Mouse (Mus musculus) brain, embryonic 14.5 days (tissue): ENCODE results near the gene Scrn1.

ENCODE experiments used
- CTCF ChIP-seq: fragments of 200-500 bp; IDR thresholded peaks from 2 replicates; pipeline ENCODE4 v1.5.1; 2012; ENCODE audit warnings: inconsistent platforms, mild to moderate bottlenecking, moderate library complexity, borderline replicate concordance; ENCODE audit not compliant: insufficient read depth, insufficient read length; ENCODE audit errors: extremely low read depth
- POLR2A ChIP-seq: fragments of 200-500 bp; IDR thresholded peaks from 2 replicates; pipeline ENCODE4 v1.6.1; 2012; ENCODE audit warnings: mild to moderate bottlenecking, inconsistent platforms, borderline replicate concordance; ENCODE audit not compliant: poor library complexity, insufficient read depth, insufficient read length, severe bottlenecking; ENCODE audit errors: extremely low read depth

GRCm38 (mm10) chr6:54485435-54485901, 80.8 kb downstream of the Scrn1 start:
- TF ChIP-seq CTCF (no peak), POLR2A (no peak)
